Mouse (Mus musculus) fat pad, adult 2 months (tissue): ENCODE results near the gene 4930579F01Rik.

ENCODE experiments used
- DNase-seq: peaks from one replicate; pipeline ENCODE4 v3.0.0-alpha.2; 2011; ENCODE audit warnings: low read depth, low spot score; ENCODE audit errors: extremely low read depth

The 4930579F01Rik gene

DNA sequence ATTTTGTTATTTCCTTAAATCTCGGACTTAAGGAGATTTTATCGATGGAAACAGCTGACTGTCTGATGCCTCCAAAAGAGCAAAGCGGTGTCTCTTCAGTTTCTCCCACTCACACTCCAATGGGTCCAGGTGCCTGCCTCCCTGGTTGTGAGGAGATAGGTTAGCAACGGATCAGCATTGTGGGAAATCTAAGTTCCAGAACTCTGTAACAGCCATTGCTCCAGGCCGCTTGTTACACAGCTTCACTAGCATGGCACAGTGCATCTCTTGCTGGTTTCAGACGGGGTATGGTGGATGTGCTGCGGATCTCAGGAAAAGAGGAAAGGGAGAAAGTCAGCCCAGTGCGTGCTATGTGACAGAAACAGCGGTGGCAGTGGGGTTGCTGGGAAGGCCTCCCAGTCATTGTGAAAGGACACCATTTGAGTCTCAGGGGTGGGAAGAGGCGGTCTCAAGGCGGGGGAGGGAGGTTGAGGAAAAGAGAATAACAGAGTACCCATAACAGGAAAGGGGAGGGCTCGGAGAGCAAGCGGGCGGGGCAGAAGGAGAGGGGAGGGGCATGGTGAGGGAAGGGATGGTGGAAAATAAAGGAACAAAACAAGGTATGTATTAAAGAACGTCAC is at the start of gene 4930579F01Rik:
Gene 4930579F01Rik (minus strand): TSS at position 143 of the 620 bp plus-strand sequence.
- no peak for DNase-seq

DNA sequence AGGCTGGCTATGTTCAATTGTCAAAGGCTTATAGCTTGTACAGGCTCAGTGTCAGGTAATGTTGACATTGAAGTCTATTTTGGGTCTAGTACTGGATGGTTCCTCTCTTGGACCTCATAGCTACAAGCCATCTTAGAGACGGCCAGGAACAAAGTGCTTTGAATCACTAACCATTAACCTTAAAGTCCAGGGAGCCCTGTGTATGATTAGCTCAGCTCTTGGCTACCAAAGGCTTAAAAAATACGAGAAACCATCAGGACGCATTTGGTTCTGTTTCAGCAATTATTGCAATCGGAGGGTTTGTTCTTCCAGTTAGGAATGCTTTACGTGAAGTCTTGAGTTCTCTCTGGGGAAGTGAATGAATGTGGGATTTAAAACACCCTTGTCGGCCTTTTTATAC is 49.3 kb upstream of the 4930579F01Rik start:
- DNase-seq = no peak

DNA sequence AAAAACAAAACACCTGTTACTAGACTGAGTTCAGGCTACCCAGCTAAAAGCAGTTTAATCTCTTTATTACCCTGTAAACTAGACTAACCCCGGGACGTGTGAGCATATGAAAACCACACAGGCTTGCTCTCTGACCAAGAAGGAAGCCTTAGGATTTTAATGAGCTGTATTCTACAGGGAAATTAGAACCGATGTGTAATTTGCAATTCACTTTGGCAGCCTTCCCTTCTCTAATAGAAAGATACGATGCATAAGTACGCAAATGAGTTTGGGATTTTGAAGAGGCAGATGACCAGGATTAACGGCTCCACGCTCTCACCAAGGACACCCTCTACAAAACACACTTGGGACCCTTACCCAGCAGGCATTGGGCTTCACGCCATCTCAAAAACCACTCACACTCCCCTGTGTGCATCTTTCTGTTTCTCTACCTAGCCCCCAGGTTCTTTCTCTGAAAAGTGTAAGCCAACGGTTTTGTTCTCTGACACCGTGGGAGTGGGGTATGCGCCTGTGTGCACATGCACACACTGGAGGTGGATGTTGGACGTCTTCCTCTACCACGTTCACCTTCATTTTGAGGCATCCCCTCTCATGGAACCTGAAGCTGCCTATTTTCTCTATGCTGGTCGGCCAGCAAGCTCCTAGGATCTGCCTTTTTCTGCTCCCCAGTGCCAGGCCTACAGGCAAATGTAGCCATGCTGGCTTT is 48.5 kb upstream of the 4930579F01Rik start:
- no peak for DNase-seq

DNA sequence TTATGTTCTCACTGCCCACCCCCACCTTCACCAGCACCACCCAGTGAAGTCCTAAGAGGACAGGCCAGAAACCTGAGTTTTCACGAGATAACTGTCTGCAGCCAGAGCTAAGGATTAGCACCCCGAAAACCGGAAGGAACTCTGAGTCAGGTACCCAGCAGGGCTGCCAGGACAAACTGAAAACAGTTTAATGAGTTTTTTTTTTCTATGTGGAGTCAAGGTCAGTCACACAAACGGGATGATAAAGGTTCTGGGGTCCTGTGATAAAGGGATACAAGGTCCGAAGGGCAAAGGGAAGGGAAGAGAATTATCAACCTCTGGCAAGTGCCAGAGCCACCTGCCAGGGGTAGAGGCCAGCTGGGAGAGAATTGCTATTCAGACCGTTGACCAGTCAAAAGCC is 47.7 kb upstream of the 4930579F01Rik start:
- no peak for DNase-seq

DNA sequence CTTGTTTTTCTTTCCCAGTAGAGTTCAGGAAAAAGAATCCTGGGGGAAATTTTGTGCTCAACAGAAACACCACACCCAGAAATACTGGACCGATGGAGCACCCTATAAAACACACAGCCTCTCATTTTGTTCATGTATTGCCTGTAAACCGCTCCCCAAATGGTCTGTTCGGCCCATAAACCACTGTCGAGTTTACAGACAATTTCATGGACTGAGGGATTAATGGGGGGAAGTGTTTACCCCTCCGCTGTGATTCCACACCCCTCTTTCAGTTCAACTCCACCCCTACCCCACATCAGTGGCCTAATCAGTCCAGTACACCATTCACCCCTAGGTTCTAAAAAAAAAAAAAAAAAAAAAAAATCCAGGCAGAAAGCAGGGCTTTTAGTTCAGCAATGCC is 47.3 kb upstream of the 4930579F01Rik start:
- no peak for DNase-seq

DNA sequence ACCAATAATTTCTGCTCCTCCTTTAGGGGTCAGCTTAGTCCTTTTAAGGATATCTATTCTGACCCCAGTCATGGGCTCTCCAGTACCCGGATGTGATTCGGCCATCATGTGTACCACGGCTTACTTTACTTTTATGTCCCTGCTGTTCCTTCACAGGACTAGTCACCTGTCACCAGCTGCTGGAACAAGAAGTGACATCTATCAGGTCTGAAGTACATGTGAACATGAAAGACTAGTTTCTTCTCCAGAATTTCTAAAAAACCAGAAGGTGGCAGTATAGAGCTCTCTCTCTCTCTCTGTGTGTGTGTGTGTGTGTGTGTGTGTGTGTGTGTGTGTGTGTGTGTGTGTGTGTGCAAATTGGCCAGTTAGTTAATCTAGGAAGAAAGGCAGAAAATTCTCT is 46.8 kb upstream of the 4930579F01Rik start:
- no peak for DNase-seq

DNA sequence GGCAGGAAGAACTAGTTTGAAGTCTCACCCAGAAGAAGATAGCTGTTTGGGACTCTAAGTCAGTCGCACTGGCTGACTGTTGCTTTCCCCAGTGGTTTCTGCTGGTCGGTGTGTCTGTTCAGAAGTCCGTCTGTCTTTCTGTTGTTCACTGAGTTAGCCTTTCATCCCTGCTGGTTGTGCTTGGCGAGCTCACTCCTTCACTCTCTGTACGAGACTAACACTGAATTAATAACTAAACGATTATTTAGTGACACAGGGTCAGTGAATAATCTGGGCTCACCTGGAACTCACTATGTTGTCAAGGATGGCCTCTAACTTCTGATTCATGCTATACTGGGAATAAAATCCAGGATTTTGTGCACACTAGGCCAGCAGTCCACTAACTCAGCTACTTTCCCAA is 45.8 kb upstream of the 4930579F01Rik start:
- DNase-seq = no peak

DNA sequence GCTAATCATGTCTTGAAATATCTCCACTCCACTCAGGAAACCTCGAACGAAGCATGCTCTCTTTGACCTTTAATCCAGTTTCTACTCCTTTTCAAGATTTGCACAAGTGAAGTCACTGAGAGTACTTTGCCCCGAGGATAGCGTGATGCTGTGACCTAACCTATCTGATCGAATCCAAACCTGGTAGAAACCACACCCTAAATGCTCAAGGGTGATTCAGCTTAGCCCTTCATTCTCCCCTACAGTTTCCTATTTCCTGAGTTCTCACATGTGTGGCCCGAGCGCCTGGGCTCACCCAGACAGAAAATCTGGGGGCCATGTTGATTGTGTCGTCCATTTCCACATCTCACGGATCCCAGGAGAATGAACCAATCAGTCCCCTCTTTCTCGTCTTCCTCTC is 44.4 kb upstream of the 4930579F01Rik start:
- DNase-seq = peak; percentile 52

DNA sequence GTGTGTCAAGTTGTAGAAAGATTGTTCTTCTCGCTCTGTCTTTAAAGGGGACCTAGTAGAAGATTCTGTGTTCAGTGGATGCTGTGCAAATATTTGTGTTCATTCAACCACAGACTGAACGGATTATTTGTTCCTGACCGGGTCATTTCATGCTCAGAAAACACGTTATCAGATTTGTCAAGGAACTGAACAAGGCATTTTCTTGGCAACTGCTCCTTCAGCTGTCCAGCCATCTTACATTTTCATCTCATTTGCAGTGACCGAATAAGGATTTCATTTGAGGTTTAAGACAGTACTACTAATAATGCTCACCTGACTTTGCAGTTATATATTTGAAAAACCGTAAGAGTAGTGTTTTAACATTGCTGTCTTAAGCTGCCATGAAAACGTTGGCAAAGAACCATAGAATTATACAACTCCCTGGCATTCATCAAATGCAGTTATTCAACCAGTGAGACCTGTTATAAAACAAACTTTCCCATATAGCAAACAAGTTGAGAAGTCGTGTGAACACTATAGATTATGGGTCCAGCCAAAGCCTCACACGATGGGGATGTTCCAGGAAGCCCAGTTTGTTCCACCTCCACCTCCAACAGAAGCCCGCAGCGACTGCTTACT is 43.0 kb upstream of the 4930579F01Rik start:
- peak; percentile 59 for DNase-seq

DNA sequence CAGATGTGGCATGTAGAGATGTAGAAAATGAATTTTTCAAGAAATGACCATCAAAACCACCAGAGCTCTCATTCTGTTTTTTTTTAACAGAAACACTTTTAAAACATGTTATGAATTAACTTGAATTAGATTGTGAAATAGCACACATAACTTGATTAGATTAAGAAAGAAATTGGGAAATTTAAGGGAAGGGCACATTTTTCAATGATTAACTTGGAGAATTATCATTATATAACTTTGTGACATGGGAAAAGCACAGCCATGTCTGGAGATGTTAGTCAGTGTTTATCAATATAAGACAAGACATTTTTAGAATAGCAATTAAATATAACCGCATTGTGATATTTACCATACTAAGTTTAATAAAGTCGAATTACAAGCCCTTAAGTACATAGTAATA is 37.9 kb upstream of the 4930579F01Rik start:
- no peak for DNase-seq

DNA sequence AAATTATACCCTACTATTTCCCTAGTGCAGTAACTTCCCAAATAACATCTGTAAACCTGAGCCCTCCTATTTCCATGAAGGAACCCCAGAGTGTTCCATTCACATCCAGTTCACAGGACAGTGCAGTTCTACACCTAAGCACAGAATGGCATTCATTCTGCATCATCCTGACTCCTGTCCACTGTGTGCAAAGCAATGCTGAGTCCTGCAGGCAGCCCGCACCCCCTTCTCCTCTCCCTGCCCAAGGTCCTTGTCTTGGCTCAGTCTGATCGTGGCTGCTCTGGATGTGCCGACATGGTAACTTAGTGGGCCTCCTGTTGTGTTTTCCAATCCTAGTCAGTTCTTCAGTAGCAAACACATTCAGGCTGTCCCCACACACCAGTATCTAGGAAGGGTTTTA is 36.6 kb upstream of the 4930579F01Rik start:
- no peak for DNase-seq

DNA sequence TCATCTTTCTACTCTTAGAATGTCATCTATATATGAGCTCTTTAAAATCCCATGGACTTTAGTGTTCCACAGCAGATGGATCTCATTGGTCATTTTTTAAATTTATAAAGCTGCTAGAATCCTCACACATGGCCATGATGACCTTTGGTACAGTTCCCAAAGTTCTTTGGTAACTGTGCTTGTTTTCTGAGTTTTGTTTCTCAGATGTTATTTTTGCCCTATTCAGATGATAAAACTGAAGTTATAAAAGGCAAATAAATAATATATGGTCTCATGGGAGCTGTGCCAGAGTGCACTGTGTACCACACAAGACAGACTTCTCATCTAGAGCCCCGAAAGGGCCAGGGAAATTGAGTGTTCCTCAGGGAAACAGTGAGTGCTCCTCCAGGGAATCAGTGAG is 35.8 kb upstream of the 4930579F01Rik start:
- DNase-seq = no peak

DNA sequence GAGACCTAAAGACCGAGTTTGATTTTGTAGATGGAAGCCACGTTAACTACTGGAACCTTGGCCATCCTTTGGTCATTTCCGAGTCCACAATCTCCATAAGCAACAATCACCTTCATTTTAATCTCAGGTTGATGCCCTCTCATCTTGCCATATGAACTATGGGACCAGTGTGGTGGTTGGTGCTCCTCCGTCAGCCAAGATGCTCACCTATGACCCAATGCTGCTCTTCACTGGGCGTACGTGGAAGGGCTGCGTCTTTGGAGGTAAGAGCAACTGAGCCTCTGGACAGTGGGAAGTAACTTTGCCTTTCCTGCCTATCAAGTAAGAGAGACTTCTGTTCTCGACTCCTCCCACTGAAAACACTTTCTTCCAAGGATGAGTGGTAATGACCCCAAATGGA is 34.2 kb upstream of the 4930579F01Rik start:
- no peak for DNase-seq

DNA sequence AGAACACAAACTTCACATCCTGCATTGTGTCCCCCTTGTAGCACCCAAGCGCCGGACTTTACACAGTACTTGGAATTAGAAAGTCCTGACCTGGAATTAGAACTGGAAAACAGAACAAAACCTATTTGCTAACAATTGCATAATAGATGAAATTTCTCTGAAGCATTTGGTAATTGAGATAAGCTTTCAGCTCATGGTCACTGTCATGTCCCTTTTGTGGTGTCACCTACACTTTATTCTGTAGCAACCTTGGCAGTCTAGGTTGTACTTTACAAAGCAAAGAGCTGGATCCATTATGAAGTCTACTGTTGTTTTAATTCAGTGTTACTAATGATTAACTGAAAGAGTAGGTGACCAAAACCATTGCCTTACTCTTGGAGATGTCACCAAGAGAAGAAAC is 33.5 kb upstream of the 4930579F01Rik start:
- DNase-seq = no peak

DNA sequence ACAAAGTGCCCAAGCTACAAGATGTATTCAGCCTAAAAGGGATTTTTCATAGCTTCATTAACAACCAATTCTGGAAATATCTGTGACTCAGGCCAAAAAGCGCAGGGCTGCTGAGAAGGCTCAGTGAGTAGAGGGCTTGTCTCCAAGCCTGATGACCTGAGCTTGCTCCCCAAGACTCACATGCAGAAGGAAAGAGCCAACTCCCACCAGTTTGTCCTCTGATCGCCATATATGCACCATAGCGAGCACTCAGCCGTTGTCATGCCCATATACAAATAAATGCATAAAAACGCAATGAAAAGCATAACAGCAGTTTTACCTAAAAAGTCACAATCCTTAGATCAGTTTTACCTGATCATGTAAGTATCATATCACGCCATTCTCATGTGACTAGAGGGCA is 32.9 kb upstream of the 4930579F01Rik start:
- no peak for DNase-seq

DNA sequence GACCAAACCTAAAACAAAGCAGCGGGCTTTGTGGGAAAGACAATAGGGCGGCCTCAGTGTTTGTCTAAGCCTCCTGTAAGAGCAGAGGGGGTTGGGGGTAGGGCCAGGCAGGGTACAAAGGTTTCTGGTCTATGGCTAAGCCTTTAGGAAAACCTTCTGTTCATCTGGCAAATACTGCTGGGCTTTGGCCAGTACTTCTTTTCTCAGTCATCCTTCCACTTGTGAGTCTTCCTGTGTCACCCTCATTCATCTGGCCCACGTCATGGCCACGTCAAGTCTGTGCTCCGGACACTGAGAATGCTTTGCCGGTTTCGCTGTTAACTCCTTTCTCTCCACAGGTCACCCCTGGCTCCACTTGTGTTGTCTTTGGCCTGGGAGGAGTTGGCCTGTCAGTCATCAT is 32.2 kb upstream of the 4930579F01Rik start:
- no peak for DNase-seq

DNA sequence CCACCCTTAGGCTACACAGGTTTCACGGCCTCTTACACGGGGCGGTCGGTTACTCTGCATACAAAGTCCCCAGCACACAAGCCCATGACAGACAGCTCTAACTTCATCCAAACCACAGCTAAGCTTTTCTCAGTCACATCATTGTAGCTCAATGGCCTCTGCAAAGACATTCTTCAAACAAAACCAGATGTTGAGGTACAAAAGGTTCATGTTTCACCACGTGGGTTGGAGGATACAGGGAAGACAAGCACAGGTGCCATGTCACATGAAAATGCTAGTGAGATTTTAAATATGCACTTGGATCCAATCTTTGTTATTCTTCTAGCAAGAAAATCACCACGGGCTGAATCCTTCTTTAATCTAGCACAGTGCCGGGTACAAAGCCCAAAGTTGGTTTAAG is 31.7 kb upstream of the 4930579F01Rik start:
- DNase-seq = no peak

DNA sequence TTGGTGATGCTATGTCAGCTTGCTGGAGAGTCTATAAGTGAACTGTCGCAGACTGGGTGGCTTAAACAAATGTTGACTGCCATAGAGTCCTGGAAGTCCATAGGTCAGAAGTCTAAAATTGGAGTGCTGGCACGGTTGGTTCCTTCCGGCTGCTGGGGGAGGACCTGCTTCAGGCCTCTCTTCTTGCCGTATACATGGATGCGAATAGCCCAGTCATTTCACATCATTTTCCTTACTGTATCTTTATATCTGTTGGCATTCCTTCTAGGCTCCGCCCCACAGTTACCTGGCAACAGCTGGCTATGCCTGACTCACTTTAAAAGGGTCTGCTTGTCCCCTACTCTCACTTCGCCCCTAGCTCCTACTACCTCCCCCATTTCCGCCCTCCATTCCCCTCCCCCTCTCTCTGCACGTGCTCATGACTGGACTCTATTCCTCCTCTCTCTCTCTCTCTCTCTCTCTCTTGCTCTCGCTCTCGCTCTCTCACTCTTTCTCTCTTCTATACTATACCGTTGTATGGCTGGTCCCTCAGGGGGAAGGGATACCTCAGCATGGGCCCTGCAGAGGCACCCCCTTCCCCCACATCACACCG is 30.8 kb upstream of the 4930579F01Rik start:
- DNase-seq = no peak

DNA sequence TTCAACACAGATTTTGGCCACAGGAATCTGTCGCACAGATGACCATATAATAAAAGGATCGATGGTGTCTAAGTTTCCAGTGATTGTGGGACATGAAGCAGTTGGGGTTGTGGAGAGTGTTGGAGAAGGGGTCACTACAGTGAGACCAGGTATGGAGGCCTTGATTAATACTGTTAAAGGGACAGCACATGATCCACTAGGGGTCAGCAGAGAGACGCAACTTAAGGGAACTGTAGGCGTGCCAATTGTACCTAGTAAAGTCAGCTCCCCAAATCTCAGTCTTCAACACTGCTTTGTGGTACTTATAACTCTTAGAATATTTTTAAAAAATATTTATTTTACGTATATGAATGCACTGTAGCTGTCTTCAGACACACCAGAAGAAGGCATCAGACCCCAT is 29.3 kb upstream of the 4930579F01Rik start:
- no peak for DNase-seq

DNA sequence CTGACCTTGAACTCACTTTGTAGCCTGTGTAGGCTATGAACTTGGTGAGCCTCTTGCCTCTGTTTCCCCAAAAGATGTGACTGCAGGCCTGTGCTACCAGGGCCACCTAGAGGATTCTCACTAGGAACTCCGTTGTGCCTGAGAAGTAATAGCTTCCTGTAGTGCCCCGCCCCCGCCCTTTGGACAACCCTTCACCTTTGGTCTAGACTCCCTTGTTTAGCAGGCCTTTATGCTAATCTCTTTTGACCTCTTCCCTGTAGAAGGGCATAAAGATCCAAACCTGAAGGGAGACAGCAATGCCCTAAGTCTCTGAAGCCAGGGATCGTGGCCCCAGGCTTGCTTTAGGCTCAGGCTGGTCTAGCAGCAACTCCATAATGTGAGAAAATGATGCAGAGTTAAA is 28.9 kb upstream of the 4930579F01Rik start:
- DNase-seq = no peak

DNA sequence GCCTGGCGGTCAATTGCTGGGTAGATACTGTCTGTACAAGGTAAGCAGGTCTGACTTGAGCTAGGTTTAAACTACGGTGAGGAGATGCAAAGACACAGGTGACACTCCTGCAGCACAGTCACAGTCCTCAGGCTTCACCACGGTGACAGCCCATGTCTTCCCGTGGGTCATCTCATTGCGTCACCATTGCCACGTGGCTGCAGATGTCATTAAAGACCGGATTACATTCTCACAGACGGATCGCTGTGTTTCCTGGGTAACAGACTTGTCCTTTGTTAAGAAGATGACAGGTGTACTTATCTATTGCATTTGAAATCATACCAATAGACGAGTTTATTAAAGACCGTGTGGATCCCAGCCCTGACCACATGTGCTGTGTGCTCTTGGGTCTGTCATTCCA is 27.5 kb upstream of the 4930579F01Rik start:
- no peak for DNase-seq

DNA sequence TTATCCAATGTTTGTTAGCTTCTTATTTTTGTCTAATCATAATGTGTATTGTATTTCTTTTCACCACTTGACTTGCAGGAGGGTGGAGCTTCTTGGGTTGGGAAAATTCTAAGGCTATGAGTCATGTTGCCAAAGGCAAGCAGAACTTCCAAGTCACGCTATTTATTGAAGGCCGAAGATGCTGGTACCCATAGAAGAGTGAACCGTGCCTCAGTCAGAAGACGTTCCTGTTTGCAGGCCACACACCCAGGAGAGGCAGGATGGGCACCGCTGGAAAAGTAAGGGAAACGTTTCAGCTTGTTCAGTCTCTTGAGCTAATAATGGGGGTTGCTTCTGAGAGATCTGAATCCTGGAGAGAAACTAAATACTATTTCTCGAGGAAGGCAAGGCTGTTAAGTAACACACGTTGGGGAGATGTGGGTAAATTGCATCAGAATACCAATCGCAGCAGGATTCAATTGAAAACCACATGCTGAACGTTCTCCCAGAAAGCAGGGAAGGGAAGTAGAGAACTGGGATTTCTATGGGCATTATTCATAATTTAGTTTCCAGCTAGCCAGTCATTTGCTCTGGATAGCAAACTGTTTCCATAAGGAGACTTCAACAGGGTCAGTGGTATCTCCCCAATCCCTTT is 24.1 kb upstream of the 4930579F01Rik start, which contains the start of gene Adh7:
Gene Adh7 (plus strand): TSS at position 130 of the 634 bp plus-strand sequence.
- DNase-seq = no peak
